Mouse (Mus musculus): Measurements from ENCODE around the gene Card11. TPM values are rescaled to one million over a fixed set of nuclear protein-coding genes. Genes with fewer than 3 reads are reported as not detected.

Card11 gene
- total and polyA plus RNA-seq, 3 experiments: 0.23 to 0.82 (median 0.80) TPM

DNA sequence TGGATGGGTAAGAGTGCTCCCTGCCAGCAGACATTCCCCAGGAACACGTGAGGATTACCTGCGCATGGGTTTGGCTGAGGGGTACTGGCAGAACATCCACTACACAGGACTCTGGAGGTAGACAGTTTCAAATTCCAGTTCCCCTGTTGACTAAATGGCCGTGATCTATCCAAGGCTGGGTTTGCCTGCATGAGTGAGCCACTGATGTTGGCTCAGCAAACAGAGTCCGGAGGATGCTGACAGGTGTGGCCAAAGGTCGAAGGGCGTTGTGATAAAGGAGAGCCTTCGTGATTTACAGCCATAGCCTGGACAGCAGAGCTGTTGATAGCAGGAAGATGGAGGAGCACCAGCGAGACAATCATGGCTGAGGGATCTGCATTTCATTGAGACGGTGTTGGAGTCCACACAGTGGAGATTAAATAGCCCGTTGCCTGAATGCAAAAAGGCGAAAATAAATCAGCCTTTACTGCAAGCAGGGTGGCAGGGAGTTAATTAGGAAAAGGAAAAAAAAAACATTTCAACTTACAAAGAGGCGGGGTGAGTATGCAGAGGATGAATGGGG lies 147.9 kb downstream of the Card11 start:
- WGBS: 80% methylated on average over 12 of the region's 12 CpGs
- no peak for TF ChIP-seq POLR2A (IDR thresholded peaks at IDR 0.05; ENCODE audit: insufficient read depth, low read depth, low read length)
- no peak for TF ChIP-seq CTCF (IDR thresholded peaks at IDR 0.05)
- TF ChIP-seq EP300 (IDR thresholded peaks at IDR 0.05; ENCODE audit: insufficient read depth, low read depth, low read length): no peak
- no peaks in the 10 kb centered on the region for H3K4me1 ChIP-seq (ENCODE audit: control insufficient read depth, insufficient read depth, low read length)
- H3K79me2 ChIP-seq (replicated peaks; ENCODE audit: control insufficient read depth, insufficient read depth, low read length): no peaks in the 10 kb centered on the region
- intact Hi-C loops (cut with DNase I): no loop called here
- H3K9ac ChIP-seq (ENCODE audit: low read depth, low read length): no peak overlapping the region
- H3K4me3 ChIP-seq: no peak overlapping the region
- no peak for DNase-seq
- no peak overlapping the region for H3K27ac ChIP-seq
- no peaks in the 10 kb centered on the region for H3K36me3 ChIP-seq (ENCODE audit: control insufficient read depth, insufficient read depth, low read length)
- H3K27me3 ChIP-seq (ENCODE audit: control insufficient read depth, insufficient read depth, low read length): no peaks in the 10 kb centered on the region

DNA sequence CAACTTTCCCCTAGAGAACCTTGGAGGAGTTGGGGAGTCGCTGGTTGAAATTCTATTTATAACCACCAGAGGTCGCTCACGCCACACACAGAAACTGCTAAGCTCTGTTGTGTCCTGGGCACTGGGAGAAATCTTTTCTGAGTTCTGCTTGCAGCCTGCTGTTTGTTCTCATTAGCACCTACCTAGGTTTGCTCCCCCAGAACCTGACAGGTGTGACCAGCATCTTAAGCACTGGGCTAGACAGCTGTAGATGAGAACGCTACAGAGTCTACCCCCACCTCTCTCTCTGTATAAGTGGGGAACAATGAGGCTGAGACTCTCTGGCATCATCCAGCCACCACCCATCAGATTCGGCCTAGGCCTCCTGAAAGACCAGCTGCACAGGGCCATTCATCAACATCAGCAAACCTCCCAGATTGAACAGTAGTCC lies 153.1 kb downstream of the Card11 start:
- Histone ChIP-seq H3K36me3 (ENCODE audit: control insufficient read depth, insufficient read depth, low read length) (no peaks in the 10 kb centered on the region), H3K9ac (ENCODE audit: low read depth, low read length) (no peak overlapping the region), H3K4me1 (ENCODE audit: control insufficient read depth, insufficient read depth, low read length) (no peaks in the 10 kb centered on the region), H3K27ac (no peak overlapping the region), H3K79me2 (replicated peaks; ENCODE audit: control insufficient read depth, insufficient read depth, low read length) (no peaks in the 10 kb centered on the region), H3K27me3 (ENCODE audit: control insufficient read depth, insufficient read depth, low read length) (no peaks in the 10 kb centered on the region), H3K4me3 (no peak overlapping the region)
- intact Hi-C loops (cut with DNase I): loop anchor here (5.0 kb wide), 2 partner anchors 1470 to 1600 kb away; no protein-coding TSS in a partner anchor
- TF ChIP-seq EP300 (IDR thresholded peaks at IDR 0.05; ENCODE audit: insufficient read depth, low read depth, low read length) (no peak), CTCF (IDR thresholded peaks at IDR 0.05) (peak; percentile 97; the same call in 1 of the 2 replicates), POLR2A (IDR thresholded peaks at IDR 0.05; ENCODE audit: insufficient read depth, low read depth, low read length) (no peak)
- WGBS: 24% methylated on average over 5 of the region's 5 CpGs
- DNase-seq: peak in 1 of 2 experiments; percentile 42

DNA sequence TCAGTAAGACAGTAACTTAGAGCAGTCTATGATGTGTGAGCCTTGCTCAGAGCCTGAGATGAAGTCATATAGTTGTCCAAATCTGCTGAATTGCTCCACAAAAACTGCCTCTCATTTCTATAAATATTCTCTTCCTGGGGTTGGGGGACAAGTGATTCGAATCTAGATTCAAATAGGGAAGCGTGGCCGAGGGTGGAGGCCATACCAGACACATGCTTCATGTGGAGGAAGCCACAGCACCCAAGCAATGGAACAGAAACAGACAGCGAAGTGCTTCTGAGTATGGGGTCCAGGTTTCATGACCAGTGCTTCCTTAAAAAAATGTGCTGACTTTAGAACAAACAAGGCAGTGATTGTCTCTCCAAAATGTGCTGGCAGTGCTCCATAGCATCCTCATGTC lies 158.4 kb downstream of the Card11 start:
- intact Hi-C loops (cut with DNase I): no loop called here
- Histone ChIP-seq H3K9ac (ENCODE audit: low read depth, low read length) (no peak overlapping the region), H3K4me1 (ENCODE audit: control insufficient read depth, insufficient read depth, low read length) (no peaks in the 10 kb centered on the region), H3K36me3 (ENCODE audit: control insufficient read depth, insufficient read depth, low read length) (no peaks in the 10 kb centered on the region), H3K4me3 (no peak overlapping the region), H3K27ac (no peak overlapping the region), H3K79me2 (replicated peaks; ENCODE audit: control insufficient read depth, insufficient read depth, low read length) (no peaks in the 10 kb centered on the region), H3K27me3 (ENCODE audit: control insufficient read depth, insufficient read depth, low read length) (no peaks in the 10 kb centered on the region)
- TF ChIP-seq EP300 (IDR thresholded peaks at IDR 0.05; ENCODE audit: insufficient read depth, low read depth, low read length) (no peak), CTCF (IDR thresholded peaks at IDR 0.05) (no peak), POLR2A (IDR thresholded peaks at IDR 0.05; ENCODE audit: insufficient read depth, low read depth, low read length) (no peak)
- WGBS: 77% methylated on average over 4 of the region's 4 CpGs
- no peak for DNase-seq

DNA sequence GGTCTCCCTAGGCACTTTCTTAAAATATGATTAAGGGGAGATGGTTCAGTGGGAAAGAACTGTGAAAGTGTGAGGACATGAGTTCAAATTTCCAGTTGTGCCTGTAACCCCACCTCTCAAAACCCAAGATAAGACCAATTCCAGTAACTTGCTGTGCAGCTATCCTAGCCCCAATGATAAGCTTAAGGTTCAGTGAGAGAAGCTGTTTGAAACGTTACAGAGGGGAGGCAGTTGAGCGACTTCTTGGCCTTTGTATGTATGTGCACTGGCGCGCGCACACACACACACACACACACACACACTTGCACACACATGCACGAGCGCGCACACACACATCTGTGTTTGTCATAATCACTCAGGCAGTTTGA lies 169.3 kb downstream of the Card11 start:
- Histone ChIP-seq H3K4me3 (peak overlapping the region; percentile 25; the same call in 1 of the 2 replicates), H3K9ac (ENCODE audit: low read depth, low read length) (no peak overlapping the region), H3K27ac (no peak overlapping the region), H3K4me1 (ENCODE audit: control insufficient read depth, insufficient read depth, low read length) (peaks cover 18% of the 10 kb centered on the region), H3K36me3 (ENCODE audit: control insufficient read depth, insufficient read depth, low read length) (peaks cover 23% of the 10 kb centered on the region), H3K27me3 (ENCODE audit: control insufficient read depth, insufficient read depth, low read length) (peaks cover 2% of the 10 kb centered on the region; the same call in 1 of the 2 replicates), H3K79me2 (replicated peaks; ENCODE audit: control insufficient read depth, insufficient read depth, low read length) (peaks cover 5% of the 10 kb centered on the region)
- TF ChIP-seq EP300 (IDR thresholded peaks at IDR 0.05; ENCODE audit: insufficient read depth, low read depth, low read length) (no peak), CTCF (IDR thresholded peaks at IDR 0.05) (no peak), POLR2A (IDR thresholded peaks at IDR 0.05; ENCODE audit: insufficient read depth, low read depth, low read length) (no peak)
- 78% methylated on average over 8 of the region's 8 CpGs for WGBS
- no peak for DNase-seq
- intact Hi-C loops (cut with DNase I): no loop called here

DNA sequence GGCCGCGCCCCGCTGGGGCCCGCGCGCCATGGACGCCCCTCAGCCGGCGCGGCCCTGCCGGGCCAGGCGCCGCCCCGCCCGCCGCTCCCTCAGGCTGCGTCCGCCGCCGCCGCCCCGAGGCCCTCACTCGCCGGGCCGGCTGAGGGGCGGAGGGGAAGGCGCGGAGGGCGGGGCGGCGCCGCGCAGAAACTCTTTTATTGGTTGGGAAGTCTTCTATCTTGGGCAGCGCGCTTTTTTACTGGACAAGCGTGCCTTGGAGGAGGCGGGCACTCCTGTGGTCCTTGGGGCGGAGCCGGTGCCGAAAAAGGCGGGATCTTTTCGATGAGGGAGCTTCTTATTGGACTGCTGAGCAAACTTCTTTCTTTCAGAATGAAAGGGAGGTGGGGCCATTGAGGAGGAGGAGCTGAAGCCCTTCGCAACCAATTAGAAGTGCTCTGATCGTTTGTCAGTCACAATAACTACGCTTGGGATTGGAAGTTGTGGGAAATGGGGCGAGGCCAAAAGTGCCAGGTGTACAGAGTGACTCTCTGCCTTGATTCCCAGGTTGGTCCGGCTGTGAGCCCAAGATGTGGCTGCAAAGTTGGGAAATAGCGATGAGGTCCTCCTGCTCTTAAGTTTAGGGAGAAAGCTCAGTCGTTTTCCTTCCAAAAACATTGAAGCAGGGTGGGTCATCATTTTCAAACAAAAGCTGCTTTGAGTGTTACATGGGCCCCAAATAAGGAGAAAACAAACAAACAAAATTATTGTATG lies 169.9 kb downstream of the Card11 start, which contains the start of gene Gna12:
Gene Gna12 (minus strand): TSS at position 118 of the 750 bp plus-strand sequence.
- Histone ChIP-seq H3K27me3 (ENCODE audit: control insufficient read depth, insufficient read depth, low read length) (peaks cover 2% of the 10 kb centered on the region; the same call in 1 of the 2 replicates), H3K27ac (peak within 1 kb of the TSS; percentile 87), H3K9ac (ENCODE audit: low read depth, low read length) (peak within 1 kb of the TSS; percentile 93), H3K4me3 (peak within 1 kb of the TSS; percentile 72), H3K79me2 (replicated peaks; ENCODE audit: control insufficient read depth, insufficient read depth, low read length) (peaks cover 9% of the 10 kb centered on the region), H3K4me1 (ENCODE audit: control insufficient read depth, insufficient read depth, low read length) (peaks cover 19% of the 10 kb centered on the region), H3K36me3 (ENCODE audit: control insufficient read depth, insufficient read depth, low read length) (peaks cover 26% of the 10 kb centered on the region)
- peak; percentile 96 to 99 for DNase-seq
- TF ChIP-seq POLR2A (IDR thresholded peaks at IDR 0.05; ENCODE audit: insufficient read depth, low read depth, low read length) (no peak), EP300 (IDR thresholded peaks at IDR 0.05; ENCODE audit: insufficient read depth, low read depth, low read length) (no peak), CTCF (IDR thresholded peaks at IDR 0.05) (no peak)
- intact Hi-C loops (cut with DNase I): no loop called here
- 1% methylated on average over 41 of the region's 49 CpGs for WGBS

DNA sequence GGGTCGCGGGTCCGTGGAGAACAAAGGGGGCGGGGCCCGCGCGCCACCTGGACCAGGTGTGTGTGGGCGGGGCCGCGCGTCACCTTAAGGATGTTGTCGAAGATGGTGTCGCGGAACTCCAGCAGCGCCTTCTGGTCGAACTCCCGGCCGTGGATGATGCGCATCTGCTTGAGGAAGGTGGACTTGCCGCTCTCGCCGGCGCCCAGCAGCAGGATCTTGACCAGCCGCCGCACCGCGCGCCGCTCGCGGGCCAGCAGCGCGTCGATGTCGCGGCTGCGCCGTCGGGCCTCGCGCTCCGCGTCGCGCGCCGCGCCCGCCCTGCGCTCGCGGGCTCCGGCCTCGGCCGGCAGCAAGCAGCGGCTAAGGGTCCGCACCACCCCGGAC lies 170.5 kb downstream of the Card11 start:
- H3K4me3 ChIP-seq: peak overlapping the region; percentile 72
- no peak for DNase-seq
- peak overlapping the region; percentile 87 for H3K27ac ChIP-seq
- peaks cover 28% of the 10 kb centered on the region for H3K36me3 ChIP-seq (ENCODE audit: control insufficient read depth, insufficient read depth, low read length)
- intact Hi-C loops (cut with DNase I): loop anchor here (2.0 to 10.0 kb wide), 4 partner anchors 38 to 185 kb away; partner anchors contain the start of gene Ttyh3
- H3K79me2 ChIP-seq (replicated peaks; ENCODE audit: control insufficient read depth, insufficient read depth, low read length): peaks cover 11% of the 10 kb centered on the region
- H3K4me1 ChIP-seq (ENCODE audit: control insufficient read depth, insufficient read depth, low read length): peaks cover 19% of the 10 kb centered on the region
- 4% methylated on average over 58 of the region's 58 CpGs for WGBS
- peak overlapping the region; percentile 93 for H3K9ac ChIP-seq (ENCODE audit: low read depth, low read length)
- no peak for TF ChIP-seq EP300 (IDR thresholded peaks at IDR 0.05; ENCODE audit: insufficient read depth, low read depth, low read length)
- no peak for TF ChIP-seq POLR2A (IDR thresholded peaks at IDR 0.05; ENCODE audit: insufficient read depth, low read depth, low read length)
- no peak for TF ChIP-seq CTCF (IDR thresholded peaks at IDR 0.05)
- H3K27me3 ChIP-seq (ENCODE audit: control insufficient read depth, insufficient read depth, low read length): peaks cover 2% of the 10 kb centered on the region; the same call in 1 of the 2 replicates

All from heart, adult 2 months (tissue).